Mouse (Mus musculus): ENCODE results near the gene Babam2. TPM values are rescaled to one million over a fixed set of nuclear protein-coding genes. Genes with fewer than 3 reads are reported as not detected.

The Babam2 gene
- polyA plus RNA-seq, 1 experiment: 92.8 TPM

DNA sequence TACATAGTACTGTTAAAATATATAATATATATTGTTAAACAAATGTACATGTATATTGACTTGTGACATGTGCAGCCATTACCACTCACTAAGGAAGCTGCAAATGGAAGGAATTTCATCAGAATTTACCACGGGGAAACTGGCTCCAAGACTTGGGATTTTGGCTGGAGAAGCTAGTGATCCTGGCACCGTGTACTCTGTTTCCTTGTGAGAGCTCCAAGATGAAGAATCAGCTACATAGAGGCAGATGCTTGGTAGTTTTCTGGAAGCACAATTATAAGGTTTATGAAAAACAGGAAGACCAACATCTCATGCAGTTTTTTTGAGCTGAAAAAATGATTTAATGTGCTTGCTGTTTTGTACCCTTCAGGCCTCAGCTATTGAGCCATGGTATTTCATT lies 110.8 kb downstream of the Babam2 start:
- Histone ChIP-seq H3K4me3 (ENCODE audit: low read depth, low read length) (no peak overlapping the region), H3K9ac (ENCODE audit: low read depth, poor library complexity, severe bottlenecking) (no peak overlapping the region), H3K36me3 (ENCODE audit: control insufficient read depth, insufficient read depth, low read length, poor library complexity, severe bottlenecking) (no peaks in the 10 kb centered on the region), H3K27ac (ENCODE audit: insufficient read depth, low read length) (no peak overlapping the region), H3K4me1 (ENCODE audit: control insufficient read depth, insufficient read depth, low read length) (peaks cover 2% of the 10 kb centered on the region), H3K27me3 (ENCODE audit: control insufficient read depth, insufficient read depth, low read length, poor library complexity, severe bottlenecking) (no peaks in the 10 kb centered on the region), H3K9me3 (replicated peaks; ENCODE audit: control insufficient read depth, insufficient read depth, low read length, poor library complexity, severe bottlenecking) (no peaks in the 10 kb centered on the region)
- TF ChIP-seq POLR2A (IDR thresholded peaks at IDR 0.05; ENCODE audit: insufficient read depth, low read length): no peak
- TF ChIP-seq CTCF (IDR thresholded peaks at IDR 0.05; ENCODE audit: low read depth, low read length): no peak
- TF ChIP-seq EP300 (IDR thresholded peaks at IDR 0.05; ENCODE audit: insufficient read depth, low read depth, low read length): no peak

DNA sequence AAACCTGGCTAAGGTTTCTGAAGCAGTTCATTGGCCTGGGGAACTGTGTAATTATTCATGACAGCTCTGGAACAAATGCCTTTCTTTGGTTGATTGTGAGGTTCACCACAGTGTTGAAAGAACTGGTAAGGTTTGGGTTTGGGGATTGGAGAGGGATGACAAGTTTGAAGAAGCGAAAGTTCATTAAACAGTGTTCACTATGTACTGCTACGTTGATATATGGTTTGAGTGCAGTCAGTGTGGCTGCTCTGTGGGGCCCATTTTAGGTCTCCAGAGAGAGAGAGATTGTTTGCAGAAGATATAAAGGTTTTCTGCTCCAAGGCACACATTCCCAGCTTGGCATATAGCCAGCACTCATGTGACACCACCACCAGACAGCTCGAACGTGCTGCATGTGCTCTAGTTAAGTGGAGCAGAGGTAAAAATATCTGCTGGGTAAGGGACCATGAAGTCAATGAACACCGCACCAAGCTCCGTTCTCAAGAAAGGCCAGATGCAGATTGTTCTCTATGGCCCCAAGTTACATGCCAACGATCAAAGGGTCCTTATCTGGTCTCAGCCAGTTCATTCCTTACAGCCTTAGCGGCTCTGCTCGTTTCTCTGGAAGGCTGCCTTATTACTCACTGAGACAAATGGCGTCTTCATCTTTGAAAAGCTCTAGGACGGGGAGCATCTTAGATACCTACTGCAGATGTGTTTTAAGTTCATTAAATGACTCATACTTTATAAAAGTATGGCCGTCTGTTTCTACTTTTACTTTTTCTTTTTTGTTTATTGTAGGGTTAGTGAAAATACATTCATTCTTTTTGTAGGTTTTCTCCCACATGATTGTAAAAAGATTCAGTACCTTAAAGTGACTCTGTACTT lies 113.5 kb downstream of the Babam2 start:
- TF ChIP-seq CTCF (IDR thresholded peaks at IDR 0.05; ENCODE audit: low read depth, low read length) (no peak), POLR2A (IDR thresholded peaks at IDR 0.05; ENCODE audit: insufficient read depth, low read length) (no peak), EP300 (IDR thresholded peaks at IDR 0.05; ENCODE audit: insufficient read depth, low read depth, low read length) (no peak)
- Histone ChIP-seq H3K9ac (ENCODE audit: low read depth, poor library complexity, severe bottlenecking) (no peak overlapping the region), H3K27ac (ENCODE audit: insufficient read depth, low read length) (no peak overlapping the region), H3K27me3 (ENCODE audit: control insufficient read depth, insufficient read depth, low read length, poor library complexity, severe bottlenecking) (no peaks in the 10 kb centered on the region), H3K9me3 (replicated peaks; ENCODE audit: control insufficient read depth, insufficient read depth, low read length, poor library complexity, severe bottlenecking) (no peaks in the 10 kb centered on the region), H3K4me1 (ENCODE audit: control insufficient read depth, insufficient read depth, low read length) (no peaks in the 10 kb centered on the region), H3K4me3 (ENCODE audit: low read depth, low read length) (no peak overlapping the region), H3K36me3 (ENCODE audit: control insufficient read depth, insufficient read depth, low read length, poor library complexity, severe bottlenecking) (no peaks in the 10 kb centered on the region)

- no peaks in the 10 kb centered on the region for H3K4me1 ChIP-seq (ENCODE audit: control insufficient read depth, insufficient read depth, low read length)
- TF ChIP-seq EP300 (IDR thresholded peaks at IDR 0.05; ENCODE audit: insufficient read depth, low read depth, low read length) (no peak), POLR2A (IDR thresholded peaks at IDR 0.05; ENCODE audit: insufficient read depth, low read length) (no peak), CTCF (IDR thresholded peaks at IDR 0.05; ENCODE audit: low read depth, low read length) (no peak)
Measured at GRCm38 (mm10) chr5:31811663-31812001, 114.1 kb downstream of the Babam2 start.

GRCm38 (mm10) chr5:31813156-31813675 lies 115.7 kb downstream of the Babam2 start:
- no peaks in the 10 kb centered on the region for H3K4me1 ChIP-seq (ENCODE audit: control insufficient read depth, insufficient read depth, low read length)
- H3K4me3 ChIP-seq (ENCODE audit: low read depth, low read length): no peak overlapping the region
- TF ChIP-seq POLR2A (IDR thresholded peaks at IDR 0.05; ENCODE audit: insufficient read depth, low read length) (no peak), CTCF (IDR thresholded peaks at IDR 0.05; ENCODE audit: low read depth, low read length) (no peak), EP300 (IDR thresholded peaks at IDR 0.05; ENCODE audit: insufficient read depth, low read depth, low read length) (no peak)
- H3K36me3 ChIP-seq (ENCODE audit: control insufficient read depth, insufficient read depth, low read length, poor library complexity, severe bottlenecking): no peaks in the 10 kb centered on the region
- H3K9ac ChIP-seq (ENCODE audit: low read depth, poor library complexity, severe bottlenecking): no peak overlapping the region
- no peak overlapping the region for H3K27ac ChIP-seq (ENCODE audit: insufficient read depth, low read length)
- no peaks in the 10 kb centered on the region for H3K9me3 ChIP-seq (replicated peaks; ENCODE audit: control insufficient read depth, insufficient read depth, low read length, poor library complexity, severe bottlenecking)
- no peaks in the 10 kb centered on the region for H3K27me3 ChIP-seq (ENCODE audit: control insufficient read depth, insufficient read depth, low read length, poor library complexity, severe bottlenecking)

More at GRCm38 (mm10) chr5:31811663-31812001, 114.1 kb downstream of the Babam2 start:
- Histone ChIP-seq H3K27ac (ENCODE audit: insufficient read depth, low read length) (no peak overlapping the region), H3K36me3 (ENCODE audit: control insufficient read depth, insufficient read depth, low read length, poor library complexity, severe bottlenecking) (no peaks in the 10 kb centered on the region), H3K9ac (ENCODE audit: low read depth, poor library complexity, severe bottlenecking) (no peak overlapping the region), H3K4me3 (ENCODE audit: low read depth, low read length) (no peak overlapping the region), H3K27me3 (ENCODE audit: control insufficient read depth, insufficient read depth, low read length, poor library complexity, severe bottlenecking) (no peaks in the 10 kb centered on the region), H3K9me3 (replicated peaks; ENCODE audit: control insufficient read depth, insufficient read depth, low read length, poor library complexity, severe bottlenecking) (no peaks in the 10 kb centered on the region)

DNA sequence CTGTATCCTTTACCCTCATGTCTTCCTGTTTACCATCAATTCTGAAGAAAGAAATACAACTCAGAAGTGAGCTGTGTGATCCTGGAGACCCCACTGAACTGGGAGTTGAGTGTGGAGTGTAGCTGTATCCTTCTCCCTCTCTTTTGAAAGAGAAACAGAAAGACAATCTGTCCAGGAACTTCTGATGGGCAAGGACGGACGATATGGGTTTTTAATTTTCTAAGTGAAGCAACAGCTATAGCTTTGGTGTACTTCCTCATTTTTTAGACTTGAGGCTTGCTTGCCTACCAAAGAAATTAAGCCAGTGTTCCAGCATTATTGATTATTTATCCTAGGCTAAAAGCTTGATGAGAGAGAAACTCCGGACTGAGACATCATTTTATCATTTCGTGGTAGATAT lies 116.6 kb downstream of the Babam2 start:
- no peak overlapping the region for H3K9ac ChIP-seq (ENCODE audit: low read depth, poor library complexity, severe bottlenecking)
- no peaks in the 10 kb centered on the region for H3K36me3 ChIP-seq (ENCODE audit: control insufficient read depth, insufficient read depth, low read length, poor library complexity, severe bottlenecking)

GRCm38 (mm10) chr5:31815129-31815528 lies 117.6 kb downstream of the Babam2 start:
- Histone ChIP-seq H3K9me3 (replicated peaks; ENCODE audit: control insufficient read depth, insufficient read depth, low read length, poor library complexity, severe bottlenecking) (no peaks in the 10 kb centered on the region), H3K27me3 (ENCODE audit: control insufficient read depth, insufficient read depth, low read length, poor library complexity, severe bottlenecking) (no peaks in the 10 kb centered on the region), H3K27ac (ENCODE audit: insufficient read depth, low read length) (no peak overlapping the region), H3K4me3 (ENCODE audit: low read depth, low read length) (no peak overlapping the region), H3K36me3 (ENCODE audit: control insufficient read depth, insufficient read depth, low read length, poor library complexity, severe bottlenecking) (no peaks in the 10 kb centered on the region), H3K4me1 (ENCODE audit: control insufficient read depth, insufficient read depth, low read length) (no peaks in the 10 kb centered on the region), H3K9ac (ENCODE audit: low read depth, poor library complexity, severe bottlenecking) (no peak overlapping the region)
- TF ChIP-seq EP300 (IDR thresholded peaks at IDR 0.05; ENCODE audit: insufficient read depth, low read depth, low read length) (no peak), POLR2A (IDR thresholded peaks at IDR 0.05; ENCODE audit: insufficient read depth, low read length) (no peak), CTCF (IDR thresholded peaks at IDR 0.05; ENCODE audit: low read depth, low read length) (no peak)

More for the DNA sequence above, 116.6 kb downstream of the Babam2 start:
- TF ChIP-seq EP300 (IDR thresholded peaks at IDR 0.05; ENCODE audit: insufficient read depth, low read depth, low read length) (no peak), CTCF (IDR thresholded peaks at IDR 0.05; ENCODE audit: low read depth, low read length) (no peak), POLR2A (IDR thresholded peaks at IDR 0.05; ENCODE audit: insufficient read depth, low read length) (no peak)
- no peaks in the 10 kb centered on the region for H3K27me3 ChIP-seq (ENCODE audit: control insufficient read depth, insufficient read depth, low read length, poor library complexity, severe bottlenecking)
- H3K9me3 ChIP-seq (replicated peaks; ENCODE audit: control insufficient read depth, insufficient read depth, low read length, poor library complexity, severe bottlenecking): no peaks in the 10 kb centered on the region
- H3K4me1 ChIP-seq (ENCODE audit: control insufficient read depth, insufficient read depth, low read length): no peaks in the 10 kb centered on the region
- H3K4me3 ChIP-seq (ENCODE audit: low read depth, low read length): no peak overlapping the region
- H3K27ac ChIP-seq (ENCODE audit: insufficient read depth, low read length): no peak overlapping the region
